16 mouse cellular contexts compared by ENCODE assay signal in genomic region chr12:47052474-47052873, GRCm38 (mm10).
"Had no signal": no experiment of that assay in that cellular context is flagged by ENCODE, and none has a peak within 500 bp of the region (broad histone marks: within the 10 kb centered on the region; RNA-seq: fewer than 3 reads in every experiment).

No protein-coding gene starts in this region.

- H3K36me3 ChIP-seq: neural tube, embryonic 12.5 days; neural tube, embryonic 13.5 days; stomach, embryonic 15.5 days had no signal

- H3K9ac ChIP-seq: neural tube, embryonic 12.5 days; neural tube, embryonic 13.5 days; stomach, embryonic 15.5 days had no signal

- H3K27me3 ChIP-seq: neural tube, embryonic 12.5 days; neural tube, embryonic 13.5 days; stomach, embryonic 15.5 days had no signal

- DNase-seq: retina, postnatal 1 day; right cerebral cortex, adult 18-20 months; right cerebral cortex, postnatal 14 days; right cerebral cortex, postnatal 25 days; right cerebral cortex, postnatal 4 days; spleen, adult 18-20 months; thymus, adult 18-20 months; thymus, adult 2 months; thymus, postnatal 14 days; thymus, postnatal 25 days; thymus, postnatal 36 days; thymus, postnatal 4 days had no signal

- H3K4me3 ChIP-seq: neural tube, embryonic 12.5 days; neural tube, embryonic 13.5 days; stomach, embryonic 15.5 days had no signal

- H3K9me3 ChIP-seq: neural tube, embryonic 12.5 days; neural tube, embryonic 13.5 days; stomach, embryonic 15.5 days had no signal

- H3K4me1 ChIP-seq: neural tube, embryonic 12.5 days; neural tube, embryonic 13.5 days; stomach, embryonic 15.5 days had no signal

- H3K4me2 ChIP-seq: neural tube, embryonic 12.5 days; neural tube, embryonic 13.5 days; stomach, embryonic 15.5 days had no signal

- H3K27ac ChIP-seq: neural tube, embryonic 12.5 days; neural tube, embryonic 13.5 days; stomach, embryonic 15.5 days; stomach, postnatal 0 days had no signal
